Mouse (Mus musculus) liver, adult 2 months (tissue): Measurements from ENCODE around the gene Hap1. TPM values are rescaled to one million over a fixed set of nuclear protein-coding genes. Genes with fewer than 3 reads are reported as not detected.

Source experiments
- DNase-seq: peaks from one replicate; pipeline ENCODE4 v3.0.0-alpha.2; 2011; ENCODE audit warnings: low read depth, low spot score; ENCODE audit errors: extremely low read depth
- H3K27ac ChIP-seq: fragments of 200-500 bp; replicated peaks from 2 replicates; pipeline ENCODE4 v1.5.1; 2012; ENCODE audit warnings: low read depth, mild to moderate bottlenecking, control low read depth, inconsistent platforms, low read length; ENCODE audit not compliant: insufficient read depth
- H3K27me3 ChIP-seq: fragments of 200-500 bp; 2 replicates; pipeline ENCODE4 v1.6.1; 2012; ENCODE audit warnings: mild to moderate bottlenecking, moderate library complexity, low read length, inconsistent platforms; ENCODE audit not compliant: control insufficient read depth, insufficient read depth
- H3K36me3 ChIP-seq: fragments of 200-500 bp; 2 replicates; pipeline ENCODE4 v1.6.1; 2012; ENCODE audit warnings: low read length, inconsistent platforms; ENCODE audit not compliant: control insufficient read depth, insufficient read depth
- H3K4me1 ChIP-seq: fragments of 200-500 bp; 2 replicates; pipeline ENCODE4 v1.6.1; 2011; ENCODE audit warnings: low read length; ENCODE audit not compliant: control insufficient read depth, insufficient read depth
- H3K4me3 ChIP-seq: fragments of 200-500 bp; 2 replicates; pipeline ENCODE4 v1.5.1; 2011; ENCODE audit warnings: low read depth, mild to moderate bottlenecking, control low read depth, low read length, moderate library complexity; ENCODE audit not compliant: insufficient read depth
- H3K79me2 ChIP-seq: fragments of 200-500 bp; 2 replicates; pipeline ENCODE4 v1.6.1; 2012; ENCODE audit warnings: inconsistent platforms, mild to moderate bottlenecking, low read length, moderate library complexity; ENCODE audit not compliant: control insufficient read depth, insufficient read depth
- H3K9ac ChIP-seq: fragments of 200-500 bp; 2 replicates; pipeline ENCODE4 v1.6.1; 2012; ENCODE audit warnings: low read depth, mild to moderate bottlenecking, control low read depth, inconsistent platforms, low read length
- CTCF ChIP-seq: fragments of 200-500 bp; IDR thresholded peaks from 2 replicates; pipeline ENCODE4 v1.5.1; 2011; ENCODE audit warnings: low read depth, low read length, control low read depth
- POLR2A ChIP-seq: fragments of 200-500 bp; IDR thresholded peaks from 2 replicates; pipeline ENCODE4 v1.6.1; 2011; ENCODE audit warnings: low read length, control low read depth; ENCODE audit not compliant: insufficient read depth; ENCODE audit errors: extremely low read depth
- WGBS: fragments of 180-500 bp; shearing (Covaris S2); methylation state at CpG from one replicate; pipeline ENCODE4 v1.1.7; 2018; 5-methylcytosine and 5-hydroxymethylcytosine counted together
- polyA plus RNA-seq: library from polyadenylated mRNA; depleted of rRNA; stranded (reverse); fragments of >200 nt; gene quantifications from 2 replicates; pipeline ENCODE4 v1.2.3, GENCODE M21; 2012
- total RNA-seq: library from RNA; depleted of rRNA; stranded (reverse); fragments of >200 nt; gene quantifications from 2 replicates; pipeline ENCODE4 v1.2.3, GENCODE M21; 2014

Gene Hap1
- total and polyA plus RNA-seq, 2 experiments: 0.65 to 1.2 TPM

DNA sequence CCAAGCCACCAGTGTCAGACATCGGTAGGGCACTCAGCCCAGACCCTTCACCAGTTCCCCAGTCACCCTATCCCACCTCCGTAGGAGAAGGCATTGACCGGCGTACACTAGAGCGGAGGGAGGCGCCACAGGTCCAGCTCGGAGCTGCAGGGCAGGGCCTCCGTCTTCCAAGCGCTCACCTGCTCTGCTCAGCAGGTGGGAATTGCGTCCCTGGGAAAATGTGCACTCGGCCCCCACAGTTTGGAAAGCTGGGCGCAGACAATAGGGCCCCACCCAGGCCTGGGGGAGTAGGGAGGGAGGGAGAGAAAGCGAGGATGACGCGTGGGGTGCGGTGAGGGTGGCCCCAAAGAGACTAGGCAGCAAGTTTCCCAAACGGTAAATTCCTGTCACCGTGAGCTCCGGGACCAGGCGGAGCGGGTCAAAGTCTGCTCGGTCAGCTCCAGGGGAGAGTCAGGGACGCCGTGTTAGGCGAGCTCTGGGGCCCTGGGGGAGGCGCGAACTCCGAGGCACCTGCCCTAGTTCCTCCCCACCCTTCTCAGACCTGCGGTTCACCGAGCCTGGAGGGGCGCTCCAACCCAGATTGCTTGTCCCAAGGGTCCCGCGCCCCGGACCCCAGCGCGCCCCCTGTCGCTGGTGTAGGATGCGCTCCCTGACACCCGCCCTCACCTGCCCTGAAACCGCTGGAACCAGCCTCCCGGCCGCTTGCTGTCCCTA is 41.1 kb upstream of the Hap1 start:
- WGBS: under 1% methylated on average over 42 of the region's 42 CpGs
- H3K4me1 ChIP-seq: peaks cover 31% of the 10 kb centered on the region
- H3K4me3 ChIP-seq: peak overlapping the region; percentile 81
- TF ChIP-seq POLR2A (0 out of 2 replicates have a peak, but pooled peaks have one; percentile 7), CTCF (peak; percentile 42)
- H3K27ac ChIP-seq: peak overlapping the region; percentile 91
- DNase-seq: peak; percentile 76
- H3K9ac ChIP-seq: peak overlapping the region; percentile 91
- peaks cover 20% of the 10 kb centered on the region; the same call in 1 of the 2 replicates for H3K79me2 ChIP-seq
- H3K27me3 ChIP-seq: no peaks in the 10 kb centered on the region
- no peaks in the 10 kb centered on the region for H3K36me3 ChIP-seq

DNA sequence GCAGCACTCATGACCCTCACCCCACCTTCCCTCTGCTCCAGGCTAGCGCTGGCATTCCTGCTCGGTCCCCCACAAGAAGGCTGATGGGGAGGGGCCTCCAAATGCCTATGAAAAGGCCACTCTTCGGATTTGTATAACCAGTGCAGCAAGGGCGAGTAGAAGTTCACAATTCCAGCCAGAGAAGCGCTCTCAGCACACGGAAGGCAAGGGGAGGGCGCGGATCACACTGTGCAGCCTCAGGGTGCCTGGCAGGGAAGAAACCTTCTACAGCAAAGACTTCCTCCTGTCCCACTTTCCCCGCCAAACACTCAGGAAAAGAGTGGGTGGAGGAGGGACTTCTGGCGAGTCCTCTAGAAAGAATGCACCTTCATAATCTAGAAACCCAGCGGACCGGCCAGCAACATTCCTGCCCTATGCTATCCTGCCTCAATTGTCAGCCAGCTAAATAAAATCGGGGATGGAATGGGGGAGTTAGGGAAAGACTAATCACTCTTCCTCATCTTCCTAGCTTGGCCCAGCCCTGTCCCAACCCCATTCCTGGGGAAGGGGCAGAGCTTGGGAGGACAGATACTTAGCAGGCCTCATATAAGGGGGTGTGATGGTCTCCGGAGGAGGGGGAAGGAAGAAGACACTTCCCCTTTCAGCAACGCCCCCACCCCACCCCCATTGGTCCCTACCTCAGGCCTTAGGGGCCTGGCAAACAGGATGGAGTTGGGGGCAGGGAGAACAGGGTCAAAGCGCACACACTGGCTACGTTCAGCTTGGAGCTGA is 40.1 kb upstream of the Hap1 start:
- peak overlapping the region; percentile 58 for H3K9ac ChIP-seq
- DNase-seq: no peak

DNA sequence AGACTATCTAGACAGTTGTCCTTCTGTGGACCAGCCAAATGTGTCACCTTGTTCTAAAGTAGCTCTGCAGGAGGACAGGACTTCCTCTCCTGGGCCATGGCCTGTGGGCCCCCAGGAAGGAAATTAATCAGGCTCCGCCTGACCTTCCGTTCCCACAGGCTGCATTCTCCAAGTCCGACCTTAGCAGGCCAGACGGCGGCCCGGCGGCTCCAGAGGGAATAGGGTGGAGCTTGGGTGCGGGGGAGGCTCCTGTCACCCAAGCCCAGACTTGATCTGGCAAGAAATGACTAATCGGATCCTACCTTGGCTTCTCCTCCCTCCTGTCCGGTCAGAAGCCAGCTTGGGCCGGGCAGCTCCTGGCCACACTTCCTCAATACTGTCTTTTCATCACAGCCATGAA is 39.3 kb upstream of the Hap1 start:
- TF ChIP-seq CTCF (no peak), POLR2A (0 out of 2 replicates have a peak, but pooled peaks have one; percentile 10)
- H3K79me2 ChIP-seq: peaks cover 24% of the 10 kb centered on the region
- peak overlapping the region; percentile 38; the same call in 1 of the 2 replicates for H3K9ac ChIP-seq
- no peaks in the 10 kb centered on the region for H3K36me3 ChIP-seq
- H3K4me1 ChIP-seq: peaks cover 47% of the 10 kb centered on the region
- peak overlapping the region; percentile 91 for H3K27ac ChIP-seq
- peak; percentile 89 for DNase-seq
- WGBS: 3% methylated on average over 11 of the region's 11 CpGs
- H3K27me3 ChIP-seq: no peaks in the 10 kb centered on the region
- H3K4me3 ChIP-seq: peak overlapping the region; percentile 18

More for the DNA sequence above, 40.1 kb upstream of the Hap1 start:
- Histone ChIP-seq H3K4me3 (peak overlapping the region; percentile 81), H3K36me3 (no peaks in the 10 kb centered on the region), H3K4me1 (peaks cover 39% of the 10 kb centered on the region), H3K79me2 (peaks cover 20% of the 10 kb centered on the region; the same call in 1 of the 2 replicates), H3K27me3 (no peaks in the 10 kb centered on the region), H3K27ac (peak overlapping the region; percentile 91)
- WGBS: 13% methylated on average over 17 of the region's 17 CpGs
- TF ChIP-seq CTCF (no peak), POLR2A (no peak)

DNA sequence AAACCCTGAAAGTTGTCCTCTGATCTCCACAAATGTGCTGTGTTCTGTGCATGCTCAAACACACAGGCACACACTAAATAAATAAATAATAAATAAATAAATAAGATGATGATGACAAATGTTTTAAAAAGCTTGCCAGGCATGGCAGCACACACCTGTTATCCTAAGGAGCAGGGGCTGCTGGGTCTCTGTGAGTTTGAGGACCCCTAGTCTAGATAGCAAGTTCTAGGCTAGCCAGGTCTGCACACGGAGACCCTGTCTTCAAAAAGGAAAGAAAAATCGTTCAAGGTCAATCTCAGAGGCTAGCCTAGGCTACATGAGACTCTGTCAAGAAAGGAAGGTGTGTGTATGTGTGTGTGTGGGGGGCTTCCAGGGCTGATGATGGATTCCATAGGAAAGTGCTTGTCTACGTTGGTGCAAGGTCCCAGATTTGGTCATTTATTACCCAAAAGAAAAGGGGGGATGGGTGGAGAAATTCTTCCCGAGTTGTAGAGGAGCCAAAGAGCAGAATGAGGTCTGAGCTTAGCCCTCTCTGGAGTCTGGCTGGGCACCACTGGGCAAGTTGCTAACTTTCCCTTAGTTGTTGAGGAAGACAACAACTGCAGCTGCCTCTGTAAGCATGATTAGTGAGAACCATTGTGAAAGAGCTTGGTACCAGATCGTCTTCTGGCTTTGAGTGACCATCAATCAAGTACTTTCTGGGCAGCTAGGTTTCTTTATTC is 38.6 kb upstream of the Hap1 start:
- peak overlapping the region; percentile 91 for H3K27ac ChIP-seq
- TF ChIP-seq POLR2A: no peak
- TF ChIP-seq CTCF: no peak
- 28% methylated on average over 5 of the region's 5 CpGs for WGBS
- no peaks in the 10 kb centered on the region for H3K27me3 ChIP-seq
- peaks cover 48% of the 10 kb centered on the region for H3K4me1 ChIP-seq
- peaks cover 31% of the 10 kb centered on the region for H3K79me2 ChIP-seq
- no peak overlapping the region for H3K4me3 ChIP-seq
- H3K36me3 ChIP-seq: no peaks in the 10 kb centered on the region
- 0 out of 2 replicates have a peak overlapping the region, but pooled peaks have one; percentile 38 for H3K9ac ChIP-seq
- DNase-seq: peak; percentile 41

DNA sequence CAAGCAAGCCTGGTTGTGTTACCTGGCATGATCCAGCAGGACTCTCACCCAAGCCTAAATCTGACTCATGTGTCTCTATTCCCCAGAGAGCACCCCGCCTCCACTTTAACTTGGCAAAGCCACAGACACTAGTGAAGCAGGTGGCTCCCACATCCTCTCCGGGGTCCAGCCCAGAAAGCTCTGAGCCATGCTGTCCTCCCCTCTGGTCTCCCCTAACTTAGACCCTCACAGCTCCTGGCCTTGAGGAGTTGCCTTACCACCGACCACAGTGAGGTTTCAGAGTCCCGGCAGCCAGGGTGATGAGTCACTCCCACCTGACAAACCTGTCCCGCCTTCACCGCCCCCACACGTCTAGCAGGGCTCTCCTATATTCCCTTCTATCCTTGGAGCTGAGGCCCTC is 37.8 kb upstream of the Hap1 start:
- no peaks in the 10 kb centered on the region for H3K27me3 ChIP-seq
- H3K27ac ChIP-seq: no peak overlapping the region
- TF ChIP-seq POLR2A (no peak), CTCF (no peak)
- no peaks in the 10 kb centered on the region for H3K36me3 ChIP-seq
- H3K79me2 ChIP-seq: peaks cover 32% of the 10 kb centered on the region
- 75% methylated on average over 7 of the region's 7 CpGs for WGBS
- no peak for DNase-seq
- no peak overlapping the region for H3K9ac ChIP-seq
- peaks cover 50% of the 10 kb centered on the region for H3K4me1 ChIP-seq
- H3K4me3 ChIP-seq: no peak overlapping the region
